Mouse (Mus musculus) erythroblast, embryonic 14.5 days (primary cell): ENCODE measurements around the gene Thrap3.
"Not testable (repeated sequence)": the region's sequence is repeated elsewhere in the genome, so short reads cannot be mapped to it uniquely, and the experiment has no call there.

ENCODE experiments used
- GATA1 ChIP-seq: IDR thresholded peaks from 2 replicates; pipeline ENCODE4 v1.6.1; 2012; ENCODE audit warnings: low read length, inconsistent platforms, mixed read lengths
- TAL1 ChIP-seq: IDR thresholded peaks from 3 replicates; pipeline ENCODE4 v1.6.1; 2012; ENCODE audit warnings: low read length, inconsistent platforms, mixed read lengths

DNA sequence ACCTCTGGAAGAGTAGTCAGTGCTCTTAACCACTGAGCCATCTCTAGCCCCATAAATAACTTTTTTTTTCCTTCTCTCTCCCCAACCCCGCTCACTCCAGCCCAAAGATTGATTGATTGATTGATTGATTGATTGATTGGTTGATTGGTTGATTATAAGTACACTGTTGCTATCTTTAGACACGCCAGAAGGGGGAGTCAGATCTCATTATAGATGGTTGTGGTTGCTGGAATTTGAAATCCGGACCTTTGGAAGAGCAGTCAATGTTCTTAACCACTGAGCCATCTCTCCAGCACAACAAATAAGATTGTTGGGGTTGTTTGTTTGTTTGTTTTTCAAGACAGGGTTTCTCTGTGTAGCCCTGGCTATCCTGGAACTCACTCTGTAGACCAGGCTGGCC lies 17.0 kb upstream of the Thrap3 start:
- not testable (repeated sequence) for TF ChIP-seq GATA1, TAL1
